In genomic region chr8:84908421-84909161, GRCm38 (mm10) we compare ENCODE assay signal across 8 mouse cellular contexts. TPM values are rescaled to one million over a fixed set of nuclear protein-coding genes. Genes with fewer than 3 reads are reported as not detected.
DNase-seq lines count a peak whose midpoint lies in the region; ATAC-seq and TF ChIP-seq lines count a peak whose summit lies in the region.

Dnase2a (plus strand) TSS chr8:84908560.

- no peaks in the 10 kb centered on the region for H3K9me3 ChIP-seq in heart, embryonic 12.5 days (replicated peaks)
- no peaks in the 10 kb centered on the region for H3K9me3 ChIP-seq in kidney, postnatal 0 days (replicated peaks; ENCODE audit: low read length)
- H3K9me3 ChIP-seq in liver, embryonic 12.5 days (replicated peaks) = no peaks in the 10 kb centered on the region
- H3K9me3 ChIP-seq in stomach, embryonic 15.5 days = no peaks in the 10 kb centered on the region

- H3K9ac ChIP-seq in heart, embryonic 12.5 days = peak within 1 kb of the TSS; percentile 80
- H3K9ac ChIP-seq in kidney, postnatal 0 days (ENCODE audit: low read depth, low read length) = peak within 1 kb of the TSS; percentile 58
- peak within 1 kb of the TSS; percentile 86 for H3K9ac ChIP-seq in liver, embryonic 12.5 days
- peak within 1 kb of the TSS; percentile 71 for H3K9ac ChIP-seq in stomach, embryonic 15.5 days

- peaks cover 52% of the 10 kb centered on the region for H3K27me3 ChIP-seq in heart, embryonic 12.5 days (replicated peaks)
- peaks cover 9% of the 10 kb centered on the region for H3K27me3 ChIP-seq in kidney, postnatal 0 days (ENCODE audit: insufficient read depth, low read length)
- H3K27me3 ChIP-seq in liver, embryonic 12.5 days (replicated peaks) = peaks cover 34% of the 10 kb centered on the region
- peaks cover 27% of the 10 kb centered on the region for H3K27me3 ChIP-seq in stomach, embryonic 15.5 days (replicated peaks)

- under 1% methylated on average over 45 of the region's 45 CpGs for WGBS in heart, embryonic 12.5 days
- WGBS in kidney, postnatal 0 days = under 1% methylated on average over 45 of the region's 45 CpGs
- under 1% methylated on average over 45 of the region's 45 CpGs for WGBS in liver, embryonic 12.5 days (ENCODE audit: insufficient replicate concordance)
- under 1% methylated on average over 45 of the region's 45 CpGs for WGBS in stomach, embryonic 15.5 days

- peak within 1 kb of the TSS; percentile 62 for H3K4me3 ChIP-seq in heart, embryonic 12.5 days
- peak within 1 kb of the TSS; percentile 47 for H3K4me3 ChIP-seq in kidney, postnatal 0 days (replicated peaks; ENCODE audit: low read depth, low read length)
- peak within 1 kb of the TSS; percentile 71 for H3K4me3 ChIP-seq in liver, embryonic 12.5 days
- H3K4me3 ChIP-seq in stomach, embryonic 15.5 days (replicated peaks) = peak within 1 kb of the TSS; percentile 59

- peak; percentile 84 for ATAC-seq in erythroid progenitor cell, adult 5-6 weeks (replicated peaks; ENCODE audit: low FRiP score, poor library complexity, severe bottlenecking)
- ATAC-seq in heart, embryonic 12.5 days (ENCODE audit: insufficient number of reproducible peaks, low FRiP score) = peak; percentile 95
- peak; percentile 84 for ATAC-seq in kidney, postnatal 0 days (replicated peaks; ENCODE audit: low FRiP score, low read depth)
- ATAC-seq in liver, embryonic 12.5 days = peak; percentile 89
- ATAC-seq in stomach, embryonic 15.5 days (ENCODE audit: insufficient read depth, low FRiP score, low read depth) = peak; percentile 92

- H3K27ac ChIP-seq in heart, embryonic 12.5 days (ENCODE audit: poor library complexity, severe bottlenecking) = no peak within 1 kb of the TSS
- no peak within 1 kb of the TSS for H3K27ac ChIP-seq in kidney, postnatal 0 days
- peak within 1 kb of the TSS; percentile 90 for H3K27ac ChIP-seq in liver, embryonic 12.5 days
- H3K27ac ChIP-seq in stomach, embryonic 15.5 days = no peak within 1 kb of the TSS

- no peaks in the 10 kb centered on the region for H3K36me3 ChIP-seq in heart, embryonic 12.5 days
- no peaks in the 10 kb centered on the region for H3K36me3 ChIP-seq in kidney, postnatal 0 days (ENCODE audit: insufficient read depth, low read length)
- H3K36me3 ChIP-seq in liver, embryonic 12.5 days = peaks cover 60% of the 10 kb centered on the region
- no peaks in the 10 kb centered on the region for H3K36me3 ChIP-seq in stomach, embryonic 15.5 days

- peak within 1 kb of the TSS; percentile 92 for H3K4me2 ChIP-seq in heart, embryonic 12.5 days
- peak within 1 kb of the TSS; percentile 90 for H3K4me2 ChIP-seq in kidney, postnatal 0 days (ENCODE audit: low read length)
- peak within 1 kb of the TSS; percentile 93 for H3K4me2 ChIP-seq in liver, embryonic 12.5 days
- H3K4me2 ChIP-seq in stomach, embryonic 15.5 days = peak within 1 kb of the TSS; percentile 92

- peaks cover 18% of the 10 kb centered on the region for H3K4me1 ChIP-seq in heart, embryonic 12.5 days (replicated peaks)
- H3K4me1 ChIP-seq in kidney, postnatal 0 days (replicated peaks; ENCODE audit: insufficient read depth, low read length) = peaks cover 15% of the 10 kb centered on the region; the same call in 1 of the 2 replicates
- peaks cover 75% of the 10 kb centered on the region for H3K4me1 ChIP-seq in liver, embryonic 12.5 days
- H3K4me1 ChIP-seq in stomach, embryonic 15.5 days = peaks cover 17% of the 10 kb centered on the region

- peak; percentile 98 to 99 for DNase-seq in B cell, adult 2 months
- peak; percentile 94 for DNase-seq in brain, adult 2 months (ENCODE audit: low read depth, low spot score)
- peak; percentile 99 for DNase-seq in kidney, postnatal 0 days (ENCODE audit: low spot score)
- peak; percentile 87 to 97 for DNase-seq in natural killer cell, adult 2 months (ENCODE audit: low spot score in 2 of 2)

- no peak for TF ChIP-seq CTCF in kidney, postnatal 0 days (IDR thresholded peaks at IDR 0.05; ENCODE audit: low read depth)

RNA-seq across cellular contexts. Expression of gene Dnase2a, which starts in this region (rescaled TPM):
- total RNA-seq in erythroid progenitor cell, adult 5-6 weeks (2015; ENCODE audit: low replicate concordance) = 32.7 and 33.2 TPM in 2 replicates
- total RNA-seq in erythroid progenitor cell, adult 5-6 weeks (2017; ENCODE audit: low replicate concordance) = 74.6 and 78.4 TPM in 2 replicates
- polyA plus RNA-seq in heart, embryonic 12.5 days (2016; fragmentation: Nextera tagmentation; extraction: Ambion mirVana) = 4.2 and 4.3 TPM in 2 replicates
- 12.3 and 13.2 TPM in 2 replicates for polyA plus RNA-seq in kidney, postnatal 0 days (2015; fragmentation: Nextera tagmentation; extraction: Ambion mirVana)
- polyA plus RNA-seq in liver, embryonic 12.5 days (2016; fragmentation: Nextera tagmentation; extraction: Ambion mirVana) = 10.8 and 11.4 TPM in 2 replicates
- 12.3 and 14.2 TPM in 2 replicates for polyA plus RNA-seq in stomach, embryonic 15.5 days (2015; fragmentation: Nextera tagmentation; extraction: Ambion mirVana)
